Mouse (Mus musculus) lung, embryonic 15.5 days (tissue): ENCODE results near the gene Zfp184. TPM values are rescaled to one million over a fixed set of nuclear protein-coding genes. Genes with fewer than 3 reads are reported as not detected.
A peak's percentile ranks its signal among the peaks of the same experiment; 100 is the strongest.

Source experiments
- ATAC-seq: fragments of 200-750 bp; cut with Nextera tagmentation; 2 replicates; pipeline ENCODE4 v1.8.0; 2017; ENCODE audit warnings: moderate number of reproducible peaks, borderline replicate concordance; ENCODE audit not compliant: low FRiP score, low TSS enrichment; ENCODE audit errors: extremely low read depth
- H3K27ac ChIP-seq: fragments of 300-500 bp; sonication (generic); 2 replicates; pipeline ENCODE4 v1.5.1; 2015; ENCODE audit warnings: moderate library complexity, mild to moderate bottlenecking, inconsistent platforms
- H3K27me3 ChIP-seq: fragments of 300-500 bp; sonication (generic); 2 replicates; pipeline ENCODE4 v1.6.1; 2015; ENCODE audit warnings: inconsistent platforms
- H3K36me3 ChIP-seq: fragments of 300-500 bp; sonication (generic); 2 replicates; pipeline ENCODE4 v1.6.1; 2015; ENCODE audit warnings: inconsistent platforms
- H3K4me1 ChIP-seq: fragments of 300-500 bp; sonication (generic); 2 replicates; pipeline ENCODE4 v1.6.1; 2015; ENCODE audit warnings: inconsistent platforms
- H3K4me2 ChIP-seq: fragments of 300-500 bp; sonication (generic); 2 replicates; pipeline ENCODE4 v1.6.1; 2015; ENCODE audit warnings: inconsistent platforms, mild to moderate bottlenecking, moderate library complexity
- H3K4me3 ChIP-seq: fragments of 300-500 bp; sonication (generic); 2 replicates; pipeline ENCODE4 v1.5.1; 2015; ENCODE audit warnings: mild to moderate bottlenecking, inconsistent platforms
- H3K9ac ChIP-seq: fragments of 300-500 bp; sonication (generic); 2 replicates; pipeline ENCODE4 v1.6.1; 2015; ENCODE audit warnings: inconsistent platforms
- H3K9me3 ChIP-seq: fragments of 300-500 bp; sonication (generic); 2 replicates; pipeline ENCODE4 v1.6.1; 2016; ENCODE audit warnings: inconsistent platforms
- WGBS: fragments of 180-500 bp; shearing (Covaris S2); methylation state at CpG from one replicate; pipeline ENCODE4 v1.1.7; 2015; 5-methylcytosine and 5-hydroxymethylcytosine counted together
- polyA plus RNA-seq: library from polyadenylated mRNA; unstranded; fragments of >200 nt; fragmentation: Nextera tagmentation; extraction: Ambion mirVana; gene quantifications from 2 replicates; pipeline ENCODE4 v1.2.1, GENCODE M21; 2015

Zfp184 gene
- polyA plus RNA-seq, 1 experiment from 2014 or later, result 13.3 TPM

- 22% methylated on average over 1 of the region's 1 CpGs for WGBS
- Histone ChIP-seq H3K4me3 (no peak overlapping the region), H3K27ac (no peak overlapping the region), H3K9me3 (no peaks in the 10 kb centered on the region), H3K4me1 (peaks cover 5% of the 10 kb centered on the region; the same call in 1 of the 2 replicates), H3K27me3 (no peaks in the 10 kb centered on the region), H3K36me3 (no peaks in the 10 kb centered on the region), H3K9ac (no peak overlapping the region), H3K4me2 (no peak overlapping the region)
- ATAC-seq, result no peak
These were observed 24.4 kb downstream of the Zfp184 start for GRCm38 (mm10) chr13:21969269-21969668.

GRCm38 (mm10) chr13:21969816-21970215, 24.9 kb downstream of the Zfp184 start:
- H3K27me3 ChIP-seq, result no peaks in the 10 kb centered on the region
- 17% methylated on average over 2 of the region's 2 CpGs for WGBS
- no peaks in the 10 kb centered on the region for H3K9me3 ChIP-seq
- no peak overlapping the region for H3K4me3 ChIP-seq
- H3K9ac ChIP-seq, result no peak overlapping the region
- H3K36me3 ChIP-seq, result no peaks in the 10 kb centered on the region
- H3K27ac ChIP-seq, result no peak overlapping the region
- H3K4me1 ChIP-seq, result peaks cover 5% of the 10 kb centered on the region; the same call in 1 of the 2 replicates
- H3K4me2 ChIP-seq, result no peak overlapping the region
- ATAC-seq, result no peak

GRCm38 (mm10) chr13:21971641-21972040, 26.7 kb downstream of the Zfp184 start:
- Histone ChIP-seq H3K36me3 (no peaks in the 10 kb centered on the region), H3K9ac (no peak overlapping the region), H3K4me2 (no peak overlapping the region), H3K4me1 (peaks cover 5% of the 10 kb centered on the region; the same call in 1 of the 2 replicates), H3K27me3 (no peaks in the 10 kb centered on the region), H3K27ac (no peak overlapping the region), H3K4me3 (no peak overlapping the region), H3K9me3 (no peaks in the 10 kb centered on the region)
- ATAC-seq, result no peak
- WGBS, result 26% methylated on average over 3 of the region's 3 CpGs

- Histone ChIP-seq H3K4me1 (peaks cover 5% of the 10 kb centered on the region; the same call in 1 of the 2 replicates), H3K4me3 (peak overlapping the region; percentile 55), H3K36me3 (no peaks in the 10 kb centered on the region), H3K27ac (peak overlapping the region; percentile 80), H3K9me3 (no peaks in the 10 kb centered on the region), H3K27me3 (peaks cover 3% of the 10 kb centered on the region; the same call in 1 of the 2 replicates), H3K4me2 (peak overlapping the region; percentile 40), H3K9ac (peak overlapping the region; percentile 64)
- 0% methylated on average over 23 of the region's 23 CpGs for WGBS
- peak; percentile 85 for ATAC-seq
These were observed 29.4 kb downstream of the Zfp184 start for GRCm38 (mm10) chr13:21974221-21974725.

GRCm38 (mm10) chr13:21974726-21975473, 30.0 kb downstream of the Zfp184 start:
- H3K4me1 ChIP-seq, result peaks cover 5% of the 10 kb centered on the region; the same call in 1 of the 2 replicates

GRCm38 (mm10) chr13:21980981-21981802, 36.3 kb downstream of the Zfp184 start, which contains the start of gene Pom121l2:
Gene Pom121l2, plus strand, starts transcription at chr13:21981194.
- Histone ChIP-seq H3K4me3 (peak within 1 kb of the TSS; percentile 57), H3K9me3 (no peaks in the 10 kb centered on the region), H3K27me3 (peaks cover 37% of the 10 kb centered on the region; the same call in 1 of the 2 replicates), H3K27ac (no peak within 1 kb of the TSS), H3K4me2 (peak within 1 kb of the TSS; percentile 97), H3K4me1 (peaks cover 6% of the 10 kb centered on the region), H3K36me3 (no peaks in the 10 kb centered on the region), H3K9ac (peak within 1 kb of the TSS; percentile 72)
- under 1% methylated on average over 58 of the region's 58 CpGs for WGBS
- ATAC-seq, result peak; percentile 83; the same call in 1 of the 2 replicates

More at GRCm38 (mm10) chr13:21974726-21975473, 30.0 kb downstream of the Zfp184 start:
- peak overlapping the region; percentile 64 for H3K9ac ChIP-seq
- ATAC-seq, result peak; percentile 94
- peak overlapping the region; percentile 80 for H3K27ac ChIP-seq
- H3K4me3 ChIP-seq, result peak overlapping the region; percentile 55
- H3K9me3 ChIP-seq, result no peaks in the 10 kb centered on the region
- H3K4me2 ChIP-seq, result peak overlapping the region; percentile 40
- 4% methylated on average over 20 of the region's 20 CpGs for WGBS
- no peaks in the 10 kb centered on the region for H3K36me3 ChIP-seq
- H3K27me3 ChIP-seq, result peaks cover 4% of the 10 kb centered on the region; the same call in 1 of the 2 replicates

GRCm38 (mm10) chr13:21981803-21982193, 36.9 kb downstream of the Zfp184 start:
- no peaks in the 10 kb centered on the region for H3K9me3 ChIP-seq
- H3K27me3 ChIP-seq, result peaks cover 37% of the 10 kb centered on the region; the same call in 1 of the 2 replicates
- H3K4me2 ChIP-seq, result peak overlapping the region; percentile 97
- peak; percentile 67; the same call in 1 of the 2 replicates for ATAC-seq
- peaks cover 6% of the 10 kb centered on the region for H3K4me1 ChIP-seq
- H3K4me3 ChIP-seq, result peak overlapping the region; percentile 57
- H3K9ac ChIP-seq, result peak overlapping the region; percentile 72
- no peak overlapping the region for H3K27ac ChIP-seq
- H3K36me3 ChIP-seq, result no peaks in the 10 kb centered on the region
- WGBS, result 6% methylated on average over 17 of the region's 17 CpGs

- Histone ChIP-seq H3K4me2 (no peak overlapping the region), H3K4me3 (no peak overlapping the region), H3K27ac (no peak overlapping the region), H3K36me3 (no peaks in the 10 kb centered on the region), H3K27me3 (peaks cover 34% of the 10 kb centered on the region; the same call in 1 of the 2 replicates), H3K9ac (no peak overlapping the region), H3K4me1 (peaks cover 6% of the 10 kb centered on the region), H3K9me3 (no peaks in the 10 kb centered on the region)
- ATAC-seq, result no peak
- 82% methylated on average over 2 of the region's 2 CpGs for WGBS
These were observed 39.6 kb downstream of the Zfp184 start for GRCm38 (mm10) chr13:21984486-21984885.

- Histone ChIP-seq H3K27me3 (peaks cover 25% of the 10 kb centered on the region), H3K36me3 (no peaks in the 10 kb centered on the region), H3K9ac (no peak overlapping the region), H3K4me1 (peaks cover 14% of the 10 kb centered on the region), H3K4me3 (no peak overlapping the region), H3K27ac (no peak overlapping the region), H3K4me2 (no peak overlapping the region), H3K9me3 (no peaks in the 10 kb centered on the region)
- 76% methylated on average over 5 of the region's 5 CpGs for WGBS
- ATAC-seq, result no peak
These were observed 47.7 kb downstream of the Zfp184 start for GRCm38 (mm10) chr13:21992550-21992949.

GRCm38 (mm10) chr13:21993957-21994738, 49.3 kb downstream of the Zfp184 start:
- Histone ChIP-seq H3K9me3 (no peaks in the 10 kb centered on the region), H3K36me3 (no peaks in the 10 kb centered on the region), H3K27ac (no peak overlapping the region), H3K4me2 (peak overlapping the region; percentile 40), H3K4me1 (peaks cover 14% of the 10 kb centered on the region), H3K4me3 (no peak overlapping the region), H3K9ac (no peak overlapping the region), H3K27me3 (peaks cover 41% of the 10 kb centered on the region)
- ATAC-seq, result no peak
- WGBS, result 3% methylated on average over 22 of the region's 22 CpGs

GRCm38 (mm10) chr13:21994896-21995295, 50.0 kb downstream of the Zfp184 start:
- H3K27me3 ChIP-seq, result peaks cover 49% of the 10 kb centered on the region
- peak overlapping the region; percentile 13; the same call in 1 of the 2 replicates for H3K9ac ChIP-seq

More at GRCm38 (mm10) chr13:21994896-21995295, 50.0 kb downstream of the Zfp184 start:
- Histone ChIP-seq H3K36me3 (no peaks in the 10 kb centered on the region), H3K4me3 (peak overlapping the region; percentile 37), H3K27ac (no peak overlapping the region), H3K9me3 (no peaks in the 10 kb centered on the region), H3K4me1 (peaks cover 14% of the 10 kb centered on the region), H3K4me2 (peak overlapping the region; percentile 60)
- 5% methylated on average over 8 of the region's 8 CpGs for WGBS
- no peak for ATAC-seq
